Mouse (Mus musculus): ENCODE measurements around the gene Wdr27. TPM values are rescaled to one million over a fixed set of nuclear protein-coding genes. Genes with fewer than 3 reads are reported as not detected.

Gene Wdr27
- total and polyA plus RNA-seq, 2 experiments from 2014 or later, result 1.0 to 14.6 TPM

- peak; percentile 38; the same call in 1 of the 2 replicates for ATAC-seq (ENCODE audit: low FRiP score)
- Histone ChIP-seq H3K27me3 (ENCODE audit: insufficient read depth, low read length) (no peaks in the 10 kb centered on the region), H3K9me3 (ENCODE audit: low read length) (no peaks in the 10 kb centered on the region), H3K9ac (replicated peaks; ENCODE audit: low read length, poor library complexity, severe bottlenecking) (no peak overlapping the region), H3K27ac (ENCODE audit: low read depth, low read length) (no peak overlapping the region), H3K4me2 (ENCODE audit: low read depth, low read length, poor library complexity, severe bottlenecking) (no peak overlapping the region), H3K36me3 (ENCODE audit: insufficient read depth, low read length) (no peaks in the 10 kb centered on the region), H3K4me3 (ENCODE audit: low read depth, low read length) (no peak overlapping the region), H3K4me1 (ENCODE audit: insufficient read depth, low read length) (no peaks in the 10 kb centered on the region)
- DNase-seq (ENCODE audit: low spot score), result peak; percentile 47
- TF ChIP-seq CTCF (IDR thresholded peaks at IDR 0.05), result no peak
- 61% methylated on average over 5 of the region's 5 CpGs for WGBS
Measured at GRCm38 (mm10) chr17:14824938-14825337, 118.0 kb downstream of the Wdr27 start.

- no peak overlapping the region for H3K4me3 ChIP-seq (ENCODE audit: low read depth, low read length)
- no peaks in the 10 kb centered on the region for H3K27me3 ChIP-seq (ENCODE audit: insufficient read depth, low read length)
- H3K4me2 ChIP-seq (ENCODE audit: low read depth, low read length, poor library complexity, severe bottlenecking), result no peak overlapping the region
- no peak overlapping the region for H3K9ac ChIP-seq (replicated peaks; ENCODE audit: low read length, poor library complexity, severe bottlenecking)
- ATAC-seq (ENCODE audit: low FRiP score) (no peak), DNase-seq (ENCODE audit: low spot score) (no peak)
- WGBS, result 67% methylated on average over 2 of the region's 2 CpGs
- H3K9me3 ChIP-seq (ENCODE audit: low read length), result no peaks in the 10 kb centered on the region
- TF ChIP-seq CTCF (IDR thresholded peaks at IDR 0.05), result no peak
- H3K36me3 ChIP-seq (ENCODE audit: insufficient read depth, low read length), result no peaks in the 10 kb centered on the region
- H3K4me1 ChIP-seq (ENCODE audit: insufficient read depth, low read length), result no peaks in the 10 kb centered on the region
- no peak overlapping the region for H3K27ac ChIP-seq (ENCODE audit: low read depth, low read length)
Measured at GRCm38 (mm10) chr17:14817975-14818374, 125.0 kb downstream of the Wdr27 start.

- H3K36me3 ChIP-seq (ENCODE audit: insufficient read depth, low read length), result no peaks in the 10 kb centered on the region
- no peak overlapping the region for H3K9ac ChIP-seq (replicated peaks; ENCODE audit: low read length, poor library complexity, severe bottlenecking)
- no peak for DNase-seq (ENCODE audit: low spot score)
- H3K4me2 ChIP-seq (ENCODE audit: low read depth, low read length, poor library complexity, severe bottlenecking), result no peak overlapping the region
- no peak for TF ChIP-seq CTCF (IDR thresholded peaks at IDR 0.05)
- ATAC-seq (ENCODE audit: low FRiP score), result no peak
- 83% methylated on average over 3 of the region's 3 CpGs for WGBS
- no peaks in the 10 kb centered on the region for H3K27me3 ChIP-seq (ENCODE audit: insufficient read depth, low read length)
- H3K9me3 ChIP-seq (ENCODE audit: low read length), result no peaks in the 10 kb centered on the region
- no peak overlapping the region for H3K27ac ChIP-seq (ENCODE audit: low read depth, low read length)
- H3K4me1 ChIP-seq (ENCODE audit: insufficient read depth, low read length), result no peaks in the 10 kb centered on the region
- H3K4me3 ChIP-seq (ENCODE audit: low read depth, low read length), result no peak overlapping the region
Measured at GRCm38 (mm10) chr17:14816107-14816506, 126.9 kb downstream of the Wdr27 start.

GRCm38 (mm10) chr17:14815304-14815703, 127.7 kb downstream of the Wdr27 start:
- Histone ChIP-seq H3K4me3 (ENCODE audit: low read depth, low read length) (no peak overlapping the region), H3K4me1 (ENCODE audit: insufficient read depth, low read length) (no peaks in the 10 kb centered on the region), H3K9me3 (ENCODE audit: low read length) (no peaks in the 10 kb centered on the region), H3K9ac (replicated peaks; ENCODE audit: low read length, poor library complexity, severe bottlenecking) (no peak overlapping the region), H3K27ac (ENCODE audit: low read depth, low read length) (no peak overlapping the region), H3K36me3 (ENCODE audit: insufficient read depth, low read length) (no peaks in the 10 kb centered on the region), H3K4me2 (ENCODE audit: low read depth, low read length, poor library complexity, severe bottlenecking) (no peak overlapping the region), H3K27me3 (ENCODE audit: insufficient read depth, low read length) (no peaks in the 10 kb centered on the region)
- TF ChIP-seq CTCF (IDR thresholded peaks at IDR 0.05), result no peak
- ATAC-seq (ENCODE audit: low FRiP score), result no peak
- 75% methylated on average over 5 of the region's 5 CpGs for WGBS
- DNase-seq (ENCODE audit: low spot score), result no peak

- no peaks in the 10 kb centered on the region for H3K4me1 ChIP-seq (ENCODE audit: insufficient read depth, low read length)
- DNase-seq (ENCODE audit: low spot score) (no peak), ATAC-seq (ENCODE audit: low FRiP score) (no peak)
- H3K27ac ChIP-seq (ENCODE audit: low read depth, low read length), result no peak overlapping the region
- WGBS, result 84% methylated on average over 6 of the region's 6 CpGs
- no peak overlapping the region for H3K4me2 ChIP-seq (ENCODE audit: low read depth, low read length, poor library complexity, severe bottlenecking)
- no peak overlapping the region for H3K9ac ChIP-seq (replicated peaks; ENCODE audit: low read length, poor library complexity, severe bottlenecking)
- TF ChIP-seq CTCF (IDR thresholded peaks at IDR 0.05), result no peak
- H3K36me3 ChIP-seq (ENCODE audit: insufficient read depth, low read length), result no peaks in the 10 kb centered on the region
- no peaks in the 10 kb centered on the region for H3K27me3 ChIP-seq (ENCODE audit: insufficient read depth, low read length)
- H3K4me3 ChIP-seq (ENCODE audit: low read depth, low read length), result no peak overlapping the region
- no peaks in the 10 kb centered on the region for H3K9me3 ChIP-seq (ENCODE audit: low read length)
Measured at GRCm38 (mm10) chr17:14812631-14813030, 130.3 kb downstream of the Wdr27 start.

- H3K9ac ChIP-seq (replicated peaks; ENCODE audit: low read length, poor library complexity, severe bottlenecking), result no peak overlapping the region
- no peak for DNase-seq (ENCODE audit: low spot score)
- no peak for TF ChIP-seq CTCF (IDR thresholded peaks at IDR 0.05)
Measured at GRCm38 (mm10) chr17:14812033-14812432, 130.9 kb downstream of the Wdr27 start.

More at GRCm38 (mm10) chr17:14812033-14812432, 130.9 kb downstream of the Wdr27 start:
- H3K27ac ChIP-seq (ENCODE audit: low read depth, low read length), result no peak overlapping the region
- H3K4me2 ChIP-seq (ENCODE audit: low read depth, low read length, poor library complexity, severe bottlenecking), result no peak overlapping the region
- H3K4me3 ChIP-seq (ENCODE audit: low read depth, low read length), result no peak overlapping the region
- H3K9me3 ChIP-seq (ENCODE audit: low read length), result no peaks in the 10 kb centered on the region
- H3K27me3 ChIP-seq (ENCODE audit: insufficient read depth, low read length), result no peaks in the 10 kb centered on the region
- ATAC-seq (ENCODE audit: low FRiP score), result no peak
- H3K36me3 ChIP-seq (ENCODE audit: insufficient read depth, low read length), result no peaks in the 10 kb centered on the region
- no peaks in the 10 kb centered on the region for H3K4me1 ChIP-seq (ENCODE audit: insufficient read depth, low read length)
- 88% methylated on average over 8 of the region's 8 CpGs for WGBS

Data from midbrain, postnatal 0 days (tissue).